Mouse (Mus musculus) cortical plate, adult 2 months (tissue): ENCODE measurements around the gene C730034F03Rik.

Experiments used
- CTCF ChIP-seq: fragments of 200-500 bp; IDR thresholded peaks from 2 replicates; pipeline ENCODE4 v1.5.1; 2011; ENCODE audit warnings: mild to moderate bottlenecking, control low read depth, low read length; ENCODE audit not compliant: insufficient read depth; ENCODE audit errors: extremely low read depth
- POLR2A ChIP-seq: fragments of 200-500 bp; IDR thresholded peaks from 2 replicates; pipeline ENCODE4 v1.6.1; 2011; ENCODE audit warnings: mild to moderate bottlenecking, low read length, control low read depth; ENCODE audit not compliant: insufficient read depth; ENCODE audit errors: extremely low read depth

DNA sequence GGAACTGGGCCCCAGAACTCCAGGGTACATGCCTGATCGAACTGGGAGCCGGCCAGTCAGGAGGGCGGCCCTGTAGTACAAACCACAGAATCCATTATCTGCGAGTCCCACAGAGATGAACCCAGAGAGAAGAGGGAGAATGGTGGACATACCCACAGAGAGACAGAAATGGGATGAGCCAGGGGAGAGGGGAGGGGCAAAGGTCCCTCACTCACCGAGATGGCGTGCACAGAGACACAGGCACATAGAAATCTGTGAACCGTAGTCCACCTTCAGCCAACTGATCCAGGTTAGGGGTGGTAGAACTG, 45.9 kb downstream of the C730034F03Rik start:
- TF ChIP-seq CTCF = no peak
- no peak for TF ChIP-seq POLR2A
